In the genomic region with DNA sequence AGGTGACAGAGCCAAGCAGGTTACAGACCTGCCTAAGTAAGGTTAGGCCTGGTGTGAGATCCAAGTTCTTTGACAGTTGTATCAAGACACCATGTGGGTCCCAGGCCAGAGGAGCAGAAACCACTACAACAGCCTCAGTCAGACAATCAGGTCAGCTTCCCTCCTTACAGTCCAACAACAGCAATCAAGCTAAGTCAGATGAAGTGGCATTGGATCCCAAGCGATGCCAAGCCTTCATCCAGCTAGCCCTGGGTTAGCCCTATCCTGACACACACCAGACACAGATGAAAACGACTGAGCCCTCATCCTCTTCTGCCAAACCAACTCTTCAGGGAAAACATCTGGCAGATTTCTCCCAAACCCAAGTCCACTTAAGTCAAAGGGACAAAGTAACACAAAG, we compare ENCODE assay signal across 9 mouse cellular contexts. TPM values are rescaled to one million over a fixed set of nuclear protein-coding genes. Genes with fewer than 3 reads are reported as not detected.
DNase-seq lines count a peak whose midpoint lies in the region; ATAC-seq and TF ChIP-seq lines count a peak whose summit lies in the region.
"Had no signal": no experiment of that assay in that cellular context is flagged by ENCODE, and none has a peak within 500 bp of the region (broad histone marks: within the 10 kb centered on the region; RNA-seq: fewer than 3 reads in every experiment).

No protein-coding gene starts in this region.

- DNase-seq in heart, adult 18-20 months = no peak
- DNase-seq in MEL (ENCODE audit: low read depth, low spot score) = peak; percentile 25
- DNase-seq in retina, postnatal 1 day = no peak
- DNase-seq in ovary, postnatal 10 days (ENCODE audit: low spot score) = no peak
- no peak for DNase-seq in ovary, adult 18-20 months (ENCODE audit: low spot score)
- DNase-seq: kidney, adult 18-20 months had no signal

- peak overlapping the region; percentile 92 to 96 for H3K27ac ChIP-seq in heart, embryonic 14.5 days (replicated peaks in 1 of 2; ENCODE audit: control insufficient read depth in 1 of 2, insufficient read depth in 1 of 2, low read depth in 2 of 2, low read length in 2 of 2)
- H3K27ac ChIP-seq in MEL (ENCODE audit: control insufficient read depth, low read depth, low read length) = peak overlapping the region; percentile 84
- peak overlapping the region; percentile 98 for H3K27ac ChIP-seq in forebrain, embryonic 15.5 days (replicated peaks)
- H3K27ac ChIP-seq in macrophage = peak overlapping the region; percentile 85

- H3K79me2 ChIP-seq in MEL (ENCODE audit: control insufficient read depth, insufficient read depth, low read length, poor library complexity) (peaks cover 51% of the 10 kb centered on the region), macrophage (ENCODE audit: inconsistent target) (peaks cover 92% of the 10 kb centered on the region)

- peak overlapping the region in 1 of 2 experiments; percentile 89; a peak in 2 of 4 replicates for H3K4me3 ChIP-seq in heart, embryonic 14.5 days (ENCODE audit: control insufficient read depth in 1 of 2, insufficient read depth in 1 of 2, low read depth in 1 of 2, low read length in 2 of 2)
- H3K4me3 ChIP-seq in MEL (ENCODE audit: control insufficient read depth in 1 of 2, insufficient read depth in 1 of 2, low read depth in 2 of 2, low read length in 2 of 2) = 0 out of 4 replicates have a peak overlapping the region, but pooled peaks of 1 of the 2 experiments have one; percentile 64
- peak overlapping the region; percentile 89 for H3K4me3 ChIP-seq in forebrain, embryonic 15.5 days
- H3K4me3 ChIP-seq in macrophage (ENCODE audit: inconsistent target) = peak overlapping the region; percentile 80; the same call in 1 of the 2 replicates

- no peaks in the 10 kb centered on the region for H3K9me3 ChIP-seq in heart, embryonic 14.5 days (ENCODE audit: control insufficient read depth, low read length)
- H3K9me3 ChIP-seq in MEL (replicated peaks; ENCODE audit: insufficient read depth, low read length) = no peaks in the 10 kb centered on the region
- H3K9me3 ChIP-seq in forebrain, embryonic 15.5 days = no peaks in the 10 kb centered on the region

- no peak for ATAC-seq in heart, embryonic 14.5 days (ENCODE audit: insufficient number of reproducible peaks, insufficient read depth, low FRiP score, low read depth)
- no peak for ATAC-seq in forebrain, embryonic 15.5 days (replicated peaks)

- H3K4me2 ChIP-seq in heart, embryonic 14.5 days (ENCODE audit: low read length) = peak overlapping the region; percentile 90
- peak overlapping the region; percentile 75 for H3K4me2 ChIP-seq in forebrain, embryonic 15.5 days (replicated peaks)

- TF ChIP-seq CTCF in MEL (IDR thresholded peaks at IDR 0.05 in 2 of 3, conservative IDR thresholded peaks at IDR 0.05 in 1 of 3; ENCODE audit: control insufficient read depth in 1 of 3, insufficient read depth in 1 of 3, low read depth in 2 of 3, low read length in 3 of 3, poor library complexity in 1 of 3, severe bottlenecking in 1 of 3) = no peak

- 40% methylated on average over 2 of the region's 2 CpGs for WGBS in heart, embryonic 14.5 days
- 72% methylated on average over 2 of the region's 2 CpGs for WGBS in forebrain, embryonic 15.5 days
- WGBS in macrophage (ENCODE audit: missing documents) = 59% methylated on average over 2 of the region's 2 CpGs

- no peak for TF ChIP-seq EP300 in MEL (IDR thresholded peaks at IDR 0.05; ENCODE audit: low read depth in 1 of 2, low read length in 2 of 2)

- peaks cover 23 to 51% of the 10 kb centered on the region in 2 experiments for H3K4me1 ChIP-seq in heart, embryonic 14.5 days (ENCODE audit: control insufficient read depth in 2 of 2, insufficient read depth in 2 of 2, low read length in 2 of 2)
- H3K4me1 ChIP-seq in MEL (ENCODE audit: control insufficient read depth in 1 of 2, insufficient read depth in 2 of 2, low read length in 2 of 2) = peaks cover 3 to 34% of the 10 kb centered on the region in 2 experiments
- H3K4me1 ChIP-seq in forebrain, embryonic 15.5 days = peaks cover 55% of the 10 kb centered on the region

- TF ChIP-seq POLR2A in MEL (IDR thresholded peaks at IDR 0.05; ENCODE audit: control insufficient read depth in 1 of 2, insufficient read depth in 1 of 2, low read depth in 1 of 2, low read length in 2 of 2, poor library complexity in 1 of 2) = no peak

- 0 out of 2 replicates have a peak, but pooled peaks cover 5% of the 10 kb centered on the region for H3K36me3 ChIP-seq in heart, embryonic 14.5 days (ENCODE audit: control insufficient read depth, insufficient read depth, low read length)
- H3K36me3 ChIP-seq in MEL (ENCODE audit: control insufficient read depth in 1 of 2, insufficient read depth in 2 of 2, low read length in 2 of 2) (peaks cover 0 to 15% of the 10 kb centered on the region in 2 experiments; a peak in 2 of 4 replicates), macrophage (ENCODE audit: inconsistent target) (no peaks in the 10 kb centered on the region)
- no peaks in the 10 kb centered on the region for H3K36me3 ChIP-seq in forebrain, embryonic 15.5 days

- H3K9ac ChIP-seq in heart, embryonic 14.5 days (ENCODE audit: low read length) = peak overlapping the region; percentile 99; the same call in 1 of the 2 replicates
- peak overlapping the region; percentile 28; the same call in 1 of the 2 replicates for H3K9ac ChIP-seq in MEL (ENCODE audit: control insufficient read depth, low read depth, low read length, poor library complexity, severe bottlenecking)
- peak overlapping the region; percentile 97 for H3K9ac ChIP-seq in forebrain, embryonic 15.5 days (replicated peaks)

- no peak for TF ChIP-seq RAD21 in MEL (IDR thresholded peaks at IDR 0.05; ENCODE audit: low read depth, low read length)

- H3K27me3 ChIP-seq in heart, embryonic 14.5 days (ENCODE audit: control insufficient read depth, insufficient read depth, low read length) = no peaks in the 10 kb centered on the region
- H3K27me3 ChIP-seq in MEL (ENCODE audit: control insufficient read depth in 1 of 2, insufficient read depth in 2 of 2, low read length in 2 of 2) = no peaks in the 10 kb centered on the region
- no peaks in the 10 kb centered on the region for H3K27me3 ChIP-seq in forebrain, embryonic 15.5 days

TF ChIP-seq in MEL, 35 proteins besides CTCF, POLR2A, EP300 and RAD21:
- TF ChIP-seq MXI1 (IDR thresholded peaks at IDR 0.05; ENCODE audit: low read depth, low read length) = no peak
TF ChIP-seq in MEL: peak in this region for 0.

RNA-seq across cellular contexts. Expression of a gene that starts 2.2 kb away (rescaled TPM):
- polyA plus RNA-seq in heart, embryonic 14.5 days (2014; fragmentation: Nextera tagmentation; extraction: Ambion mirVana) = 5.0 and 5.4 TPM in 2 replicates
- total RNA-seq in heart, adult 18-20 months (2021) = 1 to 10 TPM; 4.2 to 5.9 TPM
- total RNA-seq in MEL (2012; rRNA removed) = 0.81 and 1.5 TPM in 2 replicates
- polyA plus RNA-seq in MEL (2012; ENCODE audit: insufficient read depth in 1 of 2, insufficient read length in 2 of 2, low read depth in 1 of 2, low replicate concordance in 2 of 2, missing spikeins in 1 of 2) (10 to 100 TPM in 1 of 2 experiments, not detected in 1; 14.1 TPM), macrophage (2018) (4.9 to 8.7 TPM (median 8.4 TPM) in 3 replicates)
- polyA plus RNA-seq in forebrain, embryonic 15.5 days (2015; fragmentation: Nextera tagmentation; extraction: Ambion mirVana) = 10.1 and 10.7 TPM in 2 replicates
- total RNA-seq in macrophage (2018; cell fraction: chromatin; rRNA removed) = 10 to 100 TPM in 21 of 26 experiments, 1 to 10 TPM in 5; 2.6 to 51.8 (median 35.5) TPM
- 10 to 100 TPM in 19 of 26 experiments, 1 to 10 TPM in 7; 1.7 to 15.8 (median 12.4) TPM for total RNA-seq in macrophage (2018; cell fraction: cytosol; rRNA removed)
- 10 to 100 TPM in 18 of 26 experiments, 1 to 10 TPM in 8; 2.2 to 36.7 (median 24.6) TPM for total RNA-seq in macrophage (2018; cell fraction: nucleus; rRNA removed)

RNA-seq across cellular contexts. Expression of a gene that starts 16.1 kb away (rescaled TPM):
- not detected in 2 replicates for polyA plus RNA-seq in heart, embryonic 14.5 days (2014; fragmentation: Nextera tagmentation; extraction: Ambion mirVana)
- total RNA-seq in heart, adult 18-20 months (2021) = not detected
- not detected in 2 replicates for total RNA-seq in MEL (2012; rRNA removed)
- polyA plus RNA-seq in MEL (2012; ENCODE audit: insufficient read depth in 1 of 2, insufficient read length in 2 of 2, low read depth in 1 of 2, low replicate concordance in 2 of 2, missing spikeins in 1 of 2) (under 1 TPM in 1 of 2 experiments, not detected in 1; 0.01 TPM), macrophage (2018) (not detected in 3 replicates)
- 0.09 TPM in 1 of 2 replicates, not detected in the other for polyA plus RNA-seq in forebrain, embryonic 15.5 days (2015; fragmentation: Nextera tagmentation; extraction: Ambion mirVana)
- 1 to 10 TPM in 17 of 26 experiments, under 1 TPM in 9; 0.62 to 2.3 (median 1.2) TPM for total RNA-seq in macrophage (2018; cell fraction: chromatin; rRNA removed)
- under 1 TPM in 13 of 26 experiments, not detected in 13; under 0.01 to 0.15 (median 0.04) TPM for total RNA-seq in macrophage (2018; cell fraction: cytosol; rRNA removed)
- under 1 TPM; 0.14 to 0.68 (median 0.39) TPM for total RNA-seq in macrophage (2018; cell fraction: nucleus; rRNA removed)

RNA-seq across cellular contexts. Expression of a gene that starts 52.7 kb away (rescaled TPM):
- polyA plus RNA-seq in heart, embryonic 14.5 days (2014; fragmentation: Nextera tagmentation; extraction: Ambion mirVana) = 159 and 161 TPM in 2 replicates
- total RNA-seq in heart, adult 18-20 months (2021) = 10 to 100 TPM; 88.7 to 99.1 TPM
- total RNA-seq in MEL (2012; rRNA removed) = 52.6 and 56.1 TPM in 2 replicates
- polyA plus RNA-seq in MEL (2012; ENCODE audit: insufficient read depth in 1 of 2, insufficient read length in 2 of 2, low read depth in 1 of 2, low replicate concordance in 2 of 2, missing spikeins in 1 of 2) (100 to 1,000 TPM in 1 of 2 experiments, not detected in 1; 132 TPM), macrophage (2018) (85.4 to 112 TPM (median 98.6 TPM) in 3 replicates)
- polyA plus RNA-seq in forebrain, embryonic 15.5 days (2015; fragmentation: Nextera tagmentation; extraction: Ambion mirVana) = 186 and 200 TPM in 2 replicates
- total RNA-seq in macrophage (2018; cell fraction: chromatin; rRNA removed) = 100 to 1,000 TPM; 135 to 409 (median 299) TPM
- total RNA-seq in macrophage (2018; cell fraction: cytosol; rRNA removed) = 100 to 1,000 TPM in 9 of 26 experiments, 10 to 100 TPM in 17; 75.7 to 115 (median 97.2) TPM
- total RNA-seq in macrophage (2018; cell fraction: nucleus; rRNA removed) = 100 to 1,000 TPM; 110 to 386 (median 202) TPM

Comparison
In these comparisons a context has a peak if more than half of its experiments do, and no peak if none do; other contexts are left out.
1. H3K9ac ChIP-seq: peak in every context shown above with its lines; median percentile 99 in heart, embryonic 14.5 days; 97 in forebrain, embryonic 15.5 days; 28 in MEL.